Mouse (Mus musculus): ENCODE measurements around the gene Dll1. TPM values are rescaled to one million over a fixed set of nuclear protein-coding genes. Genes with fewer than 3 reads are reported as not detected.

Dll1 gene
- polyA plus RNA-seq, 1 experiment from 2014 or later: 20.7 TPM

Other genes starting within 250 kb of the Dll1 start
- 26.9 and 27.7 TPM in 2 replicates for gene Fam120b, start 19.3 kb upstream of the Dll1 start, polyA plus RNA-seq (2015; fragmentation: Nextera tagmentation; extraction: Ambion mirVana)
- gene Psmb1, start 122.9 kb upstream of the Dll1 start, polyA plus RNA-seq (2015; fragmentation: Nextera tagmentation; extraction: Ambion mirVana): 258 and 264 TPM in 2 replicates
- 36.3 and 42.2 TPM in 2 replicates for gene Tbp, start 123.0 kb upstream of the Dll1 start, polyA plus RNA-seq (2015; fragmentation: Nextera tagmentation; extraction: Ambion mirVana)
- 49.9 and 57.0 TPM in 2 replicates for gene Pdcd2, start 150.4 kb upstream of the Dll1 start, polyA plus RNA-seq (2015; fragmentation: Nextera tagmentation; extraction: Ambion mirVana)
- 1.2 and 2.2 TPM in 2 replicates for gene Prdm9, start 187.5 kb upstream of the Dll1 start, polyA plus RNA-seq (2015; fragmentation: Nextera tagmentation; extraction: Ambion mirVana)